Mouse (Mus musculus) testis, adult 2 months (tissue): ENCODE data around the gene Ccser1.

ENCODE experiments used
- CTCF ChIP-seq: fragments of 200-500 bp; IDR thresholded peaks from 2 replicates; pipeline ENCODE4 v1.5.1; 2012; ENCODE audit warnings: low read depth, mild to moderate bottlenecking, inconsistent platforms, low read length, moderate library complexity; ENCODE audit not compliant: control insufficient read depth, insufficient read depth, insufficient replicate concordance
- POLR2A ChIP-seq: fragments of 200-500 bp; IDR thresholded peaks from 2 replicates; pipeline ENCODE4 v1.6.1; 2012; ENCODE audit warnings: low read depth, mild to moderate bottlenecking, inconsistent platforms, low read length, moderate library complexity; ENCODE audit not compliant: control insufficient read depth

- TF ChIP-seq CTCF, result no peak
- no peak for TF ChIP-seq POLR2A
Measured at GRCm38 (mm10) chr6:61215705-61216104, 35.6 kb downstream of the Ccser1 start.
